ENCODE assay signal across 20 mouse cellular contexts in the genomic region with DNA sequence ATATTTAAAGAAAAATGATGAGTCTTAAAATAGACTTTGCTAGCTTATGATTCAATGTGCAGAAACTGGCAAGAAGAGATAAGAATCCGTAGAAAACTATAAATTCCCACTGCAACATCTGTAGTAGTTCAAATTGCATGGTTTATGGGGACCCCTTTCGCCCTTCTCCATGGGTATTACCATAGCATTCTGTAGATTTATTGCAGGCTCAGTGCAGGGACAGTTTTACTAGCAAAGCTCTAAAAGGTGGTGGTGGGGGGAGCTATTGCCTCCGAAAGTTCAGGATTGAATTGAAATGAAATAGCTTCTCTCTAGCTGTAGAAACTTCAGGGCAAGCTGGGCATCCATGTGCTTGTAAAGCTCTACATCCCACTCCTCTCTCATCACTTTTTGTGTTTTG. TPM values are rescaled to one million over a fixed set of nuclear protein-coding genes. Genes with fewer than 3 reads are reported as not detected.
DNase-seq lines count a peak whose midpoint lies in the region; ATAC-seq lines count a peak whose summit lies in the region.
"Had no signal": no experiment of that assay in that cellular context is flagged by ENCODE, and none has a peak within 500 bp of the region (broad histone marks: within the 10 kb centered on the region; RNA-seq: fewer than 3 reads in every experiment).

No protein-coding gene starts in this region.

- no peaks in the 10 kb centered on the region for H3K9me3 ChIP-seq in kidney, embryonic 15.5 days (replicated peaks)
- H3K9me3 ChIP-seq in limb, embryonic 12.5 days = peaks cover 5% of the 10 kb centered on the region; the same call in 1 of the 2 replicates
- no peaks in the 10 kb centered on the region for H3K9me3 ChIP-seq in neural tube, embryonic 15.5 days (replicated peaks)
- H3K9me3 ChIP-seq: forebrain, embryonic 12.5 days; heart, embryonic 15.5 days; liver, embryonic 12.5 days; midbrain, embryonic 12.5 days had no signal

- no peak overlapping the region for H3K4me2 ChIP-seq in kidney, embryonic 15.5 days
- peak overlapping the region; percentile 20 for H3K4me2 ChIP-seq in limb, embryonic 12.5 days
- H3K4me2 ChIP-seq in neural tube, embryonic 15.5 days = no peak overlapping the region
- H3K4me2 ChIP-seq: forebrain, embryonic 12.5 days; heart, embryonic 15.5 days; liver, embryonic 12.5 days; midbrain, embryonic 12.5 days had no signal

- H3K9ac ChIP-seq in kidney, embryonic 15.5 days = no peak overlapping the region
- no peak overlapping the region for H3K9ac ChIP-seq in limb, embryonic 12.5 days (replicated peaks)
- H3K9ac ChIP-seq in neural tube, embryonic 15.5 days (replicated peaks) = no peak overlapping the region
- H3K9ac ChIP-seq: forebrain, embryonic 12.5 days; heart, embryonic 15.5 days; liver, embryonic 12.5 days; midbrain, embryonic 12.5 days had no signal

- H3K4me3 ChIP-seq in kidney, embryonic 15.5 days (replicated peaks) = no peak overlapping the region
- no peak overlapping the region for H3K4me3 ChIP-seq in limb, embryonic 12.5 days (replicated peaks)
- H3K4me3 ChIP-seq in neural tube, embryonic 15.5 days (replicated peaks) = no peak overlapping the region
- H3K4me3 ChIP-seq: forebrain, embryonic 12.5 days; heart, embryonic 15.5 days; liver, embryonic 12.5 days; midbrain, embryonic 12.5 days had no signal

- no peak overlapping the region for H3K27ac ChIP-seq in kidney, embryonic 15.5 days
- no peak overlapping the region for H3K27ac ChIP-seq in limb, embryonic 12.5 days
- no peak overlapping the region for H3K27ac ChIP-seq in neural tube, embryonic 15.5 days (replicated peaks)
- H3K27ac ChIP-seq: forebrain, embryonic 12.5 days; heart, embryonic 15.5 days; liver, embryonic 12.5 days; midbrain, embryonic 12.5 days had no signal

- no peaks in the 10 kb centered on the region for H3K27me3 ChIP-seq in kidney, embryonic 15.5 days
- no peaks in the 10 kb centered on the region for H3K27me3 ChIP-seq in limb, embryonic 12.5 days
- no peaks in the 10 kb centered on the region for H3K27me3 ChIP-seq in neural tube, embryonic 15.5 days (replicated peaks)
- H3K27me3 ChIP-seq: forebrain, embryonic 12.5 days; heart, embryonic 15.5 days; liver, embryonic 12.5 days; midbrain, embryonic 12.5 days had no signal

- WGBS in kidney, embryonic 15.5 days = 17% methylated on average over 3 of the region's 3 CpGs
- WGBS in limb, embryonic 12.5 days = 3% methylated on average over 3 of the region's 3 CpGs
- WGBS in neural tube, embryonic 15.5 days = 10% methylated on average over 3 of the region's 3 CpGs

- peaks cover 8% of the 10 kb centered on the region; the same call in 1 of the 2 replicates for H3K4me1 ChIP-seq in kidney, embryonic 15.5 days
- H3K4me1 ChIP-seq in limb, embryonic 12.5 days (replicated peaks) = peaks cover 23% of the 10 kb centered on the region
- peaks cover 10% of the 10 kb centered on the region for H3K4me1 ChIP-seq in neural tube, embryonic 15.5 days
- H3K4me1 ChIP-seq: forebrain, embryonic 12.5 days; heart, embryonic 15.5 days; liver, embryonic 12.5 days; midbrain, embryonic 12.5 days had no signal

- no peaks in the 10 kb centered on the region for H3K36me3 ChIP-seq in kidney, embryonic 15.5 days
- H3K36me3 ChIP-seq in limb, embryonic 12.5 days = no peaks in the 10 kb centered on the region
- H3K36me3 ChIP-seq in neural tube, embryonic 15.5 days = no peaks in the 10 kb centered on the region
- H3K36me3 ChIP-seq: forebrain, embryonic 12.5 days; heart, embryonic 15.5 days; liver, embryonic 12.5 days; midbrain, embryonic 12.5 days had no signal

- DNase-seq in kidney, adult 18-20 months = no peak
- peak; percentile 47 for DNase-seq in embryo, embryonic 11.5 days (ENCODE audit: low read depth, low spot score)
- DNase-seq in frontal cortex, postnatal 36 days (ENCODE audit: low spot score in 2 of 2) = no peak
- no peak for DNase-seq in frontal cortex, adult 2 months (ENCODE audit: extremely low spot score in 1 of 2, low spot score in 1 of 2)
- DNase-seq: adrenal gland, postnatal 36 days; B cell, adult 2 months; cerebellum, adult 2 months; gastrocnemius, postnatal 25 days; kidney, postnatal 14 days; lung, adult 2 months; right cerebral cortex, postnatal 4 days; thymus, adult 2 months had no signal

- peak; percentile 88 for ATAC-seq in kidney, embryonic 15.5 days (replicated peaks; ENCODE audit: low FRiP score)
- ATAC-seq in limb, embryonic 12.5 days (ENCODE audit: insufficient number of reproducible peaks, insufficient read depth, low FRiP score, low TSS enrichment, low read depth) = peak; percentile 81; the same call in 1 of the 2 replicates
- peak; percentile 92 for ATAC-seq in neural tube, embryonic 15.5 days (ENCODE audit: low FRiP score)
- ATAC-seq: inflammation-experienced regulatory T-cells, adult 6 months; liver, embryonic 12.5 days had no signal

RNA-seq across cellular contexts. Expression of a gene that starts 57.6 kb away (rescaled TPM):
- 25.5 and 26.3 TPM in 2 replicates for polyA plus RNA-seq in kidney, embryonic 15.5 days (2015; fragmentation: Nextera tagmentation; extraction: Ambion mirVana)
- polyA plus RNA-seq in limb, embryonic 12.5 days (2016; fragmentation: Nextera tagmentation; extraction: Ambion mirVana) = 46.0 and 47.6 TPM in 2 replicates
- polyA plus RNA-seq in neural tube, embryonic 15.5 days (2015; fragmentation: Nextera tagmentation; extraction: Ambion mirVana) = 45.9 and 55.3 TPM in 2 replicates
- polyA plus RNA-seq in frontal cortex, adult 2 months (2012; rRNA removed) = 9.6 and 12.0 TPM in 2 replicates
